Mouse (Mus musculus) hindbrain, embryonic 11.5 days (tissue): ENCODE measurements at regions not wholly inside any gene's neighbourhood (a gene's known extent, or its start where the extent isn't known, plus 50 kb on each side); places are given as distances from the start of the nearest gene placed in this dataset.

Source experiments
- ATAC-seq: fragments of 200-750 bp; cut with Nextera tagmentation; 2 replicates; pipeline ENCODE4 v1.8.0; 2017; ENCODE audit warnings: mild to moderate bottlenecking, moderate TSS enrichment, moderate library complexity; ENCODE audit not compliant: low FRiP score
- DNase-seq: peaks from one replicate; pipeline ENCODE4 v3.0.0-alpha.2; 2015; ENCODE audit warnings: low spot score
- H3K27ac ChIP-seq: fragments of 300-500 bp; sonication (generic); 2 replicates; pipeline ENCODE4 v1.5.1; 2014; ENCODE audit warnings: mild to moderate bottlenecking, low read depth, low read length
- H3K27me3 ChIP-seq: fragments of 300-500 bp; sonication (generic); 2 replicates; pipeline ENCODE4 v1.6.1; 2014; ENCODE audit warnings: mild to moderate bottlenecking, low read length, moderate library complexity, mixed read lengths; ENCODE audit not compliant: control insufficient read depth, insufficient read depth
- H3K36me3 ChIP-seq: fragments of 300-500 bp; sonication (generic); 2 replicates; pipeline ENCODE4 v1.6.1; 2014; ENCODE audit warnings: mild to moderate bottlenecking, low read length, moderate library complexity, mixed read lengths; ENCODE audit not compliant: control insufficient read depth, insufficient read depth
- H3K4me1 ChIP-seq: fragments of 300-500 bp; sonication (generic); replicated peaks from 2 replicates; pipeline ENCODE4 v1.6.1; 2014; ENCODE audit warnings: low read length, mixed read lengths; ENCODE audit not compliant: control insufficient read depth, insufficient read depth
- H3K4me2 ChIP-seq: fragments of 300-500 bp; sonication (generic); replicated peaks from 2 replicates; pipeline ENCODE4 v1.6.1; 2014; ENCODE audit warnings: mild to moderate bottlenecking, low read depth, low read length
- H3K4me3 ChIP-seq: fragments of 300-500 bp; sonication (generic); 2 replicates; pipeline ENCODE4 v1.5.1; 2014; ENCODE audit warnings: low read depth, low read length
- H3K9ac ChIP-seq: fragments of 300-500 bp; sonication (generic); 2 replicates; pipeline ENCODE4 v1.6.1; 2014; ENCODE audit warnings: low read depth, low read length
- H3K9me3 ChIP-seq: fragments of 300-500 bp; sonication (generic); 2 replicates; pipeline ENCODE4 v1.6.1; 2016; ENCODE audit warnings: low read length; ENCODE audit not compliant: control insufficient read depth
- WGBS: fragments of 180-500 bp; shearing (Covaris S2); extraction: QIAGEN DNeasy Blood & Tissue Kit; methylation state at CpG from one replicate; pipeline ENCODE4 v1.1.7; 2014; 5-methylcytosine and 5-hydroxymethylcytosine counted together

GRCm38 (mm10) chr2:33961566-33961965, 73.8 kb upstream of the Mvb12b start:
- Histone ChIP-seq H3K4me2 (no peak overlapping the region), H3K27me3 (no peaks in the 10 kb centered on the region), H3K4me3 (no peak overlapping the region), H3K4me1 (no peaks in the 10 kb centered on the region), H3K9me3 (no peaks in the 10 kb centered on the region), H3K36me3 (no peaks in the 10 kb centered on the region), H3K9ac (no peak overlapping the region), H3K27ac (no peak overlapping the region)
- WGBS: 71% methylated on average over 2 of the region's 2 CpGs
- DNase-seq (no peak), ATAC-seq (no peak)

- H3K9ac ChIP-seq: no peak overlapping the region
- H3K4me2 ChIP-seq: no peak overlapping the region
- H3K4me3 ChIP-seq: no peak overlapping the region
- ATAC-seq (no peak), DNase-seq (peak; percentile 64)
- H3K27me3 ChIP-seq: no peaks in the 10 kb centered on the region
- no peaks in the 10 kb centered on the region for H3K9me3 ChIP-seq
- no peak overlapping the region for H3K27ac ChIP-seq
- 59% methylated on average over 6 of the region's 6 CpGs for WGBS
- no peaks in the 10 kb centered on the region for H3K4me1 ChIP-seq
- H3K36me3 ChIP-seq: no peaks in the 10 kb centered on the region
Measured at GRCm38 (mm10) chr2:33957754-33958153, 70.0 kb upstream of the Mvb12b start.

GRCm38 (mm10) chr2:33944301-33944700, 56.6 kb upstream of the Mvb12b start:
- WGBS: 90% methylated on average over 3 of the region's 3 CpGs

DNA sequence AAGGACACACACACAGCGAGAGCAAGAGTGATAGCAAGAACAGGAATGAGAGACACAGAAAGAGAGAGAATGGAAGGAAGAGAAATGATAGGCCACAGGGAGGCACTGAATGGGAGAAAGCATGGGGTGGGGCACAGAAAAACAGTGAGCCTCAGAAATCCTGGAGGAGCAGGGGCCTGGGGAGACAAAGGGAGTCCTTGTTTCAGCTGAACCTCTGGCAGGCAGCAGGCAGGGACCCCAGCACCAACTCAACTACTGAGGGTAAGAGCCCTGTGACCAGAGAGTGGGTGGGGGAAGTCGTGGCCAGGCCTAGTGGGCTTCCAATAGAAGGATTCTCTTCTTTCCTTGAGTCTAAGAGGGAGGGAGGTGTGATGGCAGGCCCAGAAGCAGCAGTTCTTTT, 54.3 kb upstream of the Mvb12b start:
- no peak overlapping the region for H3K4me3 ChIP-seq
- no peaks in the 10 kb centered on the region for H3K36me3 ChIP-seq
- DNase-seq: no peak
- ATAC-seq: no peak
- H3K27me3 ChIP-seq: no peaks in the 10 kb centered on the region
- WGBS: 66% methylated on average over 2 of the region's 2 CpGs
- no peak overlapping the region for H3K4me2 ChIP-seq
- H3K9ac ChIP-seq: no peak overlapping the region
- H3K9me3 ChIP-seq: no peaks in the 10 kb centered on the region
- no peaks in the 10 kb centered on the region for H3K4me1 ChIP-seq
- no peak overlapping the region for H3K27ac ChIP-seq

More at GRCm38 (mm10) chr2:33944301-33944700, 56.6 kb upstream of the Mvb12b start:
- ATAC-seq: no peak
- H3K4me3 ChIP-seq: no peak overlapping the region
- no peaks in the 10 kb centered on the region for H3K9me3 ChIP-seq
- no peak overlapping the region for H3K9ac ChIP-seq
- H3K4me2 ChIP-seq: no peak overlapping the region
- H3K36me3 ChIP-seq: no peaks in the 10 kb centered on the region
- no peaks in the 10 kb centered on the region for H3K27me3 ChIP-seq
- H3K4me1 ChIP-seq: no peaks in the 10 kb centered on the region
- H3K27ac ChIP-seq: no peak overlapping the region
- DNase-seq: no peak

DNA sequence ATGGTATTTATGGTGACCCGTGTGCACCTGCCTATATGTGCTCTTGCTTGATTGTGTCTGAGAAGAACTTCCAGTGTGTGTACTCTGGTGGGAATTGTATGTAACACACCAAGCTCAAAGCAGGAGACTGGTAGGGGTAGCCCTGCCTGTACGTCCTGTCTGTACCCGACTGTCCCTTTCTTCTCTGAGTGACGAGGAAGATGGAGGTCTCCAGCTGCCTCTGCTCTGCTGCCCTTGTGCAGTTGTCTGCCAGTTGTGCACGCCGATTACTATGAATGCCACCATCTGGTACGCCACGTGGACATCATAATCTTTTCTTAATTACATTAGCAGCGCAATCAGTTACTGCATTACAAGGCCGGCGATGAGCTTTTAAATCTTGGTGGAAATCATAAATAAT, 53.6 kb upstream of the Mvb12b start:
- Histone ChIP-seq H3K4me1 (no peaks in the 10 kb centered on the region), H3K27me3 (no peaks in the 10 kb centered on the region), H3K36me3 (no peaks in the 10 kb centered on the region), H3K4me2 (no peak overlapping the region), H3K9me3 (no peaks in the 10 kb centered on the region), H3K27ac (no peak overlapping the region), H3K9ac (no peak overlapping the region), H3K4me3 (no peak overlapping the region)
- DNase-seq (no peak), ATAC-seq (no peak)
- WGBS: 89% methylated on average over 11 of the region's 11 CpGs

DNA sequence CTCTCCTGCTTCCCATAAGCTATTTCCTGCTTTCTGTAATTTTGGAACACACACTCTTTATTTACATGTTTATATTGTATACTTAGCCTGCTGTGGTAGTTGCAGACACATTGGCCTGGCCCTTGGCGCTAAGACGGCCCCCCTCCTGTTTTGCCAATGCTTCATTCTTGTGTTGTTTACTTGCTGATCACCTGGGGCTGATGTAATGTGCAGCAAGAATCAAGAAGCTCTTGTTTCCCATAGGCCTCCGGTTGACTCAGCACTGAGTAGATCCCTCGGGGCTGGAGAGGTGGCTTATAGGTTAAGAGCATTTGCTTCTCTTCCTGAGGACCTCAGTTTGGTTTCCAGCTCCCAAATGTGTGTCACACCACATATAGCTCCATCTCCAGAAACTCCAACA, 52.1 kb upstream of the Mvb12b start:
- Histone ChIP-seq H3K27me3 (no peaks in the 10 kb centered on the region), H3K4me2 (no peak overlapping the region), H3K36me3 (no peaks in the 10 kb centered on the region), H3K9me3 (no peaks in the 10 kb centered on the region), H3K9ac (no peak overlapping the region), H3K4me1 (no peaks in the 10 kb centered on the region), H3K27ac (no peak overlapping the region), H3K4me3 (no peak overlapping the region)
- 89% methylated on average over 4 of the region's 4 CpGs for WGBS
- no peak for ATAC-seq
- DNase-seq: no peak
